Mouse (Mus musculus) embryonic facial prominence, embryonic 11.5 days (tissue): ENCODE measurements around the gene Fbxo4. TPM values are rescaled to one million over a fixed set of nuclear protein-coding genes. Genes with fewer than 3 reads are reported as not detected.

Experiments used
- ATAC-seq: fragments of 200-750 bp; cut with Nextera tagmentation; replicated peaks from 2 replicates; pipeline ENCODE4 v1.8.0; 2017; ENCODE audit warnings: low read depth; ENCODE audit not compliant: insufficient number of reproducible peaks, low FRiP score, low TSS enrichment
- DNase-seq: peaks from one replicate; pipeline ENCODE4 v3.0.0-alpha.2; 2015; ENCODE audit warnings: low spot score
- H3K27ac ChIP-seq: fragments of 300-500 bp; sonication (generic); replicated peaks from 2 replicates; pipeline ENCODE4 v1.5.1; 2014; ENCODE audit warnings: mild to moderate bottlenecking, low read depth, low read length, control low read depth
- H3K27me3 ChIP-seq: fragments of 300-500 bp; sonication (generic); 2 replicates; pipeline ENCODE4 v1.6.1; 2014; ENCODE audit warnings: mild to moderate bottlenecking, low read length, moderate library complexity, mixed read lengths; ENCODE audit not compliant: control insufficient read depth, insufficient read depth
- H3K36me3 ChIP-seq: fragments of 300-500 bp; sonication (generic); replicated peaks from 2 replicates; pipeline ENCODE4 v1.6.1; 2014; ENCODE audit warnings: low read depth, mild to moderate bottlenecking, low read length, moderate library complexity, mixed read lengths; ENCODE audit not compliant: control insufficient read depth, insufficient read depth
- H3K4me1 ChIP-seq: fragments of 300-500 bp; sonication (generic); 2 replicates; pipeline ENCODE4 v1.6.1; 2014; ENCODE audit warnings: low read length, mixed read lengths; ENCODE audit not compliant: control insufficient read depth, insufficient read depth
- H3K4me2 ChIP-seq: fragments of 300-500 bp; sonication (generic); 2 replicates; pipeline ENCODE4 v1.6.1; 2014; ENCODE audit warnings: low read depth, mild to moderate bottlenecking, control low read depth, low read length, moderate library complexity
- H3K4me3 ChIP-seq: fragments of 300-500 bp; sonication (generic); 2 replicates; pipeline ENCODE4 v1.5.1; 2014; ENCODE audit warnings: low read depth, low read length, control low read depth
- H3K9ac ChIP-seq: fragments of 300-500 bp; sonication (generic); replicated peaks from 2 replicates; pipeline ENCODE4 v1.6.1; 2014; ENCODE audit warnings: mild to moderate bottlenecking, control low read depth, low read length
- H3K9me3 ChIP-seq: fragments of 300-500 bp; sonication (generic); replicated peaks from 2 replicates; pipeline ENCODE4 v1.6.1; 2016; ENCODE audit warnings: mild to moderate bottlenecking, low read length, inconsistent platforms, mixed read lengths; ENCODE audit not compliant: control insufficient read depth
- WGBS: fragments of 180-500 bp; shearing (Covaris S2); extraction: QIAGEN DNeasy Blood & Tissue Kit; methylation state at CpG from one replicate; pipeline ENCODE4 v1.1.7; 2014; 5-methylcytosine and 5-hydroxymethylcytosine counted together
- polyA plus RNA-seq: library from polyadenylated mRNA; unstranded; fragments of >200 nt; fragmentation: Nextera tagmentation; extraction: Ambion mirVana; gene quantifications from 2 replicates; pipeline ENCODE4 v1.2.1, GENCODE M21; 2014

Gene Fbxo4
- polyA plus RNA-seq, result 5.4 and 6.2 TPM in 2 replicates

- Histone ChIP-seq H3K9me3 (no peaks in the 10 kb centered on the region), H3K27ac (peak within 1 kb of the TSS; percentile 78), H3K4me2 (peak within 1 kb of the TSS; percentile 78), H3K9ac (peak within 1 kb of the TSS; percentile 94), H3K27me3 (no peaks in the 10 kb centered on the region), H3K4me3 (peak within 1 kb of the TSS; percentile 67), H3K36me3 (no peaks in the 10 kb centered on the region), H3K4me1 (no peaks in the 10 kb centered on the region)
- WGBS, result 2% methylated on average over 50 of the region's 61 CpGs
- ATAC-seq (peak; percentile 98), DNase-seq (peak; percentile 68)
Measured at GRCm38 (mm10) chr15:3979061-3979848, at the start of gene Fbxo4. Fbxo4 (minus strand) TSS chr15:3979573.

GRCm38 (mm10) chr15:4028960-4029359 is 49.6 kb upstream of the Fbxo4 start:
- H3K27me3 ChIP-seq, result no peaks in the 10 kb centered on the region
- no peak overlapping the region for H3K9ac ChIP-seq
- H3K9me3 ChIP-seq, result no peaks in the 10 kb centered on the region
- no peak overlapping the region for H3K27ac ChIP-seq
- ATAC-seq (no peak), DNase-seq (no peak)
- no peaks in the 10 kb centered on the region for H3K4me1 ChIP-seq
- H3K4me3 ChIP-seq, result no peak overlapping the region
- no peaks in the 10 kb centered on the region for H3K36me3 ChIP-seq
- H3K4me2 ChIP-seq, result no peak overlapping the region

GRCm38 (mm10) chr15:4028411-4028700 is 49.0 kb upstream of the Fbxo4 start:
- no peak for ATAC-seq
- no peaks in the 10 kb centered on the region for H3K27me3 ChIP-seq
- no peak overlapping the region for H3K27ac ChIP-seq
- no peak for DNase-seq
- H3K4me2 ChIP-seq, result no peak overlapping the region
- H3K36me3 ChIP-seq, result no peaks in the 10 kb centered on the region
- 77% methylated on average over 6 of the region's 6 CpGs for WGBS
- no peaks in the 10 kb centered on the region for H3K4me1 ChIP-seq
- H3K9ac ChIP-seq, result no peak overlapping the region
- H3K4me3 ChIP-seq, result no peak overlapping the region
- H3K9me3 ChIP-seq, result no peaks in the 10 kb centered on the region

DNA sequence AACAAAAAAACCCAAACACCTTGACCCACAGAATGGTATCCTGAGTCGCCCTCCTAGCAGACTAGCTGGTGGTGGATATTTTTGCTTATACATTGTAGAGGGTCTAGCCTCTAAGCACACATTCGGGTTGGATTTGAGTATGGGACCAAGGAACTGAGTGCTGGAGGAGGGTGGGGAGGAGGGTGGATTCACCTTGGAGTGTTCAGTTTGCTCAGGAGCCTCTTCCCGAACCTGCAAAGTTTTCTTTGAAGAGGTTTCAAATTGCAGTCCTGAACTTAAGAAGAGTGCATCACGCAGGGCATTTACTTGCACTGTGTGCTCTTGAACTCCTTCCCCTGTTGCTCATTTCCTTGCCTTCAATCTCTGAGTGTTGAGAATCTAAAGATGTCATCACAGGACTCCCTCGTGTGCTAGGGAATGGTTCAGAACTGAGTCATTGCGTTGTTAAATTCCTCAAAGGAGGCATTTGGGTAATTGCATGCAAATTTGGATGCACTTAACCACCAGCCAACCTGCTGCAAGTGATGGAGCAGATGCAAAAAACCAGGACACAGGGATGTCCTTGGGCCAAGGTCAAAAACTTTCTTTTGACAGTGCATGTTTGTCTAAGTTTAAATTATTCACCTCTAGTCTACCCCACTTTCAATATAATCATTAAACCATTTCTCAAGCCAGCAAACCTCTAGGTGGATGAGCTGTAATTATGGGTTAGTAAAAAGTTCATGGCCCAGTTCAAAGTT is 48.5 kb upstream of the Fbxo4 start:
- ATAC-seq (no peak), DNase-seq (peak; percentile 23)
- Histone ChIP-seq H3K4me3 (peak overlapping the region; percentile 77), H3K27ac (no peak overlapping the region), H3K9me3 (no peaks in the 10 kb centered on the region), H3K36me3 (no peaks in the 10 kb centered on the region), H3K9ac (peak overlapping the region; percentile 86), H3K27me3 (no peaks in the 10 kb centered on the region), H3K4me1 (no peaks in the 10 kb centered on the region), H3K4me2 (peak overlapping the region; percentile 73)
- WGBS, result 8% methylated on average over 6 of the region's 6 CpGs

- Histone ChIP-seq H3K27ac (peak overlapping the region; percentile 92), H3K9me3 (no peaks in the 10 kb centered on the region), H3K4me1 (no peaks in the 10 kb centered on the region), H3K4me2 (peak overlapping the region; percentile 73), H3K36me3 (no peaks in the 10 kb centered on the region), H3K27me3 (no peaks in the 10 kb centered on the region), H3K9ac (peak overlapping the region; percentile 86), H3K4me3 (peak overlapping the region; percentile 77)
- DNase-seq (peak; percentile 83), ATAC-seq (peak; percentile 88)
- under 1% methylated on average over 60 of the region's 65 CpGs for WGBS
Measured at GRCm38 (mm10) chr15:4026831-4027584, 47.6 kb upstream of the Fbxo4 start.

GRCm38 (mm10) chr15:4026231-4026773 is 46.9 kb upstream of the Fbxo4 start, which contains the start of gene Oxct1:
Oxct1 (plus strand) TSS chr15:4026383.
- peak; percentile 96 for ATAC-seq
- H3K36me3 ChIP-seq, result no peaks in the 10 kb centered on the region
- peak within 1 kb of the TSS; percentile 92 for H3K27ac ChIP-seq
- DNase-seq, result peak; percentile 91
- H3K9me3 ChIP-seq, result no peaks in the 10 kb centered on the region
- no peaks in the 10 kb centered on the region for H3K27me3 ChIP-seq
- peak within 1 kb of the TSS; percentile 86 for H3K9ac ChIP-seq
- WGBS, result under 1% methylated on average over 45 of the region's 45 CpGs
- H3K4me2 ChIP-seq, result peak within 1 kb of the TSS; percentile 73
- no peaks in the 10 kb centered on the region for H3K4me1 ChIP-seq
- peak within 1 kb of the TSS; percentile 77 for H3K4me3 ChIP-seq

GRCm38 (mm10) chr15:4025508-4025904 is 46.1 kb upstream of the Fbxo4 start:
- WGBS, result 67% methylated on average over 11 of the region's 11 CpGs
- Histone ChIP-seq H3K9me3 (no peaks in the 10 kb centered on the region), H3K4me2 (no peak overlapping the region; the same call in 1 of the 2 replicates), H3K27me3 (no peaks in the 10 kb centered on the region), H3K9ac (no peak overlapping the region), H3K27ac (no peak overlapping the region), H3K36me3 (no peaks in the 10 kb centered on the region), H3K4me1 (no peaks in the 10 kb centered on the region), H3K4me3 (no peak overlapping the region)
- DNase-seq, result no peak
- ATAC-seq, result no peak
